Mouse (Mus musculus) MEL-GATA-1-ER (cell line): ENCODE data around the gene Exosc9.
"Not testable (repeated sequence)": the region's sequence is repeated elsewhere in the genome, so short reads cannot be mapped to it uniquely, and the experiment has no call there.

Experiments
- DNase-seq: peaks from one replicate; pipeline ENCODE4 v3.0.0-alpha.2; 2012; ENCODE audit warnings: low read depth; ENCODE audit errors: extremely low read depth

Gene Exosc9

GRCm38 (mm10) chr3:36551851-36552384, 488 bp upstream of the Exosc9 start:
- DNase-seq = no peak

- DNase-seq = no peak
Observed at GRCm38 (mm10) chr3:36557601-36558000, 5.2 kb downstream of the Exosc9 start.

GRCm38 (mm10) chr3:36559606-36560005, 7.2 kb downstream of the Exosc9 start:
- DNase-seq = no peak

GRCm38 (mm10) chr3:36563666-36564065, 11.3 kb downstream of the Exosc9 start:
- no peak for DNase-seq

GRCm38 (mm10) chr3:36569836-36570235, 17.4 kb downstream of the Exosc9 start:
- DNase-seq = peak; percentile 34

GRCm38 (mm10) chr3:36571361-36571826, 19.0 kb downstream of the Exosc9 start:
- DNase-seq = no peak

- peak; percentile 96 for DNase-seq
Observed at GRCm38 (mm10) chr3:36571827-36572378, 19.5 kb downstream of the Exosc9 start, which contains the start of gene Ccna2. Gene Ccna2 (minus strand): TSS chr3:36572150.

- no peak for DNase-seq
Observed at GRCm38 (mm10) chr3:36598811-36599210, 46.4 kb downstream of the Exosc9 start.

GRCm38 (mm10) chr3:36599773-36600172, 47.4 kb downstream of the Exosc9 start:
- DNase-seq = not testable (repeated sequence)

GRCm38 (mm10) chr3:36605894-36606783, 53.7 kb downstream of the Exosc9 start:
- peak; percentile 55 for DNase-seq

- no peak for DNase-seq
Observed at GRCm38 (mm10) chr3:36612687-36613086, 60.3 kb downstream of the Exosc9 start.

- peak; percentile 51 for DNase-seq
Observed at GRCm38 (mm10) chr3:36613202-36613907, 60.9 kb downstream of the Exosc9 start, which contains the start of gene Bbs7. Gene Bbs7 (minus strand): TSS chr3:36613477.

GRCm38 (mm10) chr3:36613908-36614255, 61.5 kb downstream of the Exosc9 start:
- no peak for DNase-seq
